Mouse (Mus musculus): ENCODE data around the gene 1700080O16Rik. TPM values are rescaled to one million over a fixed set of nuclear protein-coding genes. Genes with fewer than 3 reads are reported as not detected.

1700080O16Rik gene
- polyA plus RNA-seq, 1 experiment from 2014 or later: not detected

Other genes starting within 250 kb of the 1700080O16Rik start
- gene Usp26, start 171.5 kb downstream of the 1700080O16Rik start, polyA plus RNA-seq (2015; fragmentation: Nextera tagmentation; extraction: Ambion mirVana): not detected in 2 replicates
- gene Gpc4, start 192.5 kb upstream of the 1700080O16Rik start, polyA plus RNA-seq (2015; fragmentation: Nextera tagmentation; extraction: Ambion mirVana): 44.4 and 47.0 TPM in 2 replicates